Comparison of ENCODE assay signal across 24 mouse cellular contexts in genomic region chr1:87826474-87826873, GRCm38 (mm10).
"Had no signal": no experiment of that assay in that cellular context is flagged by ENCODE, and none has a peak within 500 bp of the region (broad histone marks: within the 10 kb centered on the region; RNA-seq: fewer than 3 reads in every experiment).

No protein-coding gene starts in this region.

- H3K4me3 ChIP-seq: hindbrain, embryonic 10.5 days; hindbrain, embryonic 12.5 days; intestine, embryonic 15.5 days; layer of hippocampus, adult 2 months; left cerebral cortex, adult 2 months; limb, embryonic 10.5 days; limb, embryonic 12.5 days; liver, embryonic 13.5 days; liver, embryonic 15.5 days had no signal

- ATAC-seq: hindbrain, embryonic 16.5 days; inflammation-experienced regulatory T-cells, adult 6 months; intestine, embryonic 15.5 days; intestine, postnatal 0 days; liver, postnatal 0 days had no signal

- DNase-seq: gastrocnemius, postnatal 10 days; gastrocnemius, postnatal 25 days; heart, postnatal 4 days; kidney, adult 18-20 months; kidney, adult 8-10 months; kidney, postnatal 10 days; kidney, postnatal 25 days; kidney, postnatal 4 days; liver; liver, embryonic 13.5 days; liver, postnatal 0 days had no signal

- H3K9me3 ChIP-seq: hindbrain, embryonic 10.5 days; hindbrain, embryonic 12.5 days; intestine, embryonic 15.5 days; limb, embryonic 10.5 days; limb, embryonic 12.5 days; liver, embryonic 13.5 days; liver, embryonic 15.5 days had no signal

- H3K9ac ChIP-seq: hindbrain, embryonic 12.5 days; hindbrain, embryonic 14.5 days; intestine, embryonic 15.5 days; limb, embryonic 12.5 days; liver, embryonic 13.5 days; liver, embryonic 15.5 days; liver, postnatal 0 days had no signal

- H3K4me2 ChIP-seq: hindbrain, embryonic 12.5 days; hindbrain, embryonic 14.5 days; intestine, embryonic 15.5 days; limb, embryonic 12.5 days; liver, embryonic 11.5 days; liver, embryonic 13.5 days; liver, embryonic 15.5 days had no signal

- H3K36me3 ChIP-seq: hindbrain, embryonic 10.5 days; hindbrain, embryonic 12.5 days; intestine, embryonic 15.5 days; limb, embryonic 10.5 days; limb, embryonic 12.5 days; liver, embryonic 13.5 days; liver, embryonic 15.5 days had no signal

- H3K27me3 ChIP-seq: hindbrain, embryonic 12.5 days; intestine, embryonic 15.5 days; limb, embryonic 12.5 days; liver, embryonic 13.5 days; liver, embryonic 15.5 days had no signal

- H3K27ac ChIP-seq: hindbrain, embryonic 10.5 days; hindbrain, embryonic 12.5 days; hindbrain, embryonic 14.5 days; intestine, embryonic 15.5 days; layer of hippocampus, adult 2 months; left cerebral cortex, adult 2 months; limb, embryonic 10.5 days; limb, embryonic 12.5 days; liver, embryonic 13.5 days; liver, embryonic 15.5 days had no signal
